Mouse (Mus musculus) layer of hippocampus, adult 11-12 months (tissue): ENCODE measurements around the gene Ext2.

ENCODE experiments used
- DNase-seq: peaks from one replicate; pipeline ENCODE4 v3.0.0; 2022; ENCODE audit warnings: low spot score

Gene Ext2

DNA sequence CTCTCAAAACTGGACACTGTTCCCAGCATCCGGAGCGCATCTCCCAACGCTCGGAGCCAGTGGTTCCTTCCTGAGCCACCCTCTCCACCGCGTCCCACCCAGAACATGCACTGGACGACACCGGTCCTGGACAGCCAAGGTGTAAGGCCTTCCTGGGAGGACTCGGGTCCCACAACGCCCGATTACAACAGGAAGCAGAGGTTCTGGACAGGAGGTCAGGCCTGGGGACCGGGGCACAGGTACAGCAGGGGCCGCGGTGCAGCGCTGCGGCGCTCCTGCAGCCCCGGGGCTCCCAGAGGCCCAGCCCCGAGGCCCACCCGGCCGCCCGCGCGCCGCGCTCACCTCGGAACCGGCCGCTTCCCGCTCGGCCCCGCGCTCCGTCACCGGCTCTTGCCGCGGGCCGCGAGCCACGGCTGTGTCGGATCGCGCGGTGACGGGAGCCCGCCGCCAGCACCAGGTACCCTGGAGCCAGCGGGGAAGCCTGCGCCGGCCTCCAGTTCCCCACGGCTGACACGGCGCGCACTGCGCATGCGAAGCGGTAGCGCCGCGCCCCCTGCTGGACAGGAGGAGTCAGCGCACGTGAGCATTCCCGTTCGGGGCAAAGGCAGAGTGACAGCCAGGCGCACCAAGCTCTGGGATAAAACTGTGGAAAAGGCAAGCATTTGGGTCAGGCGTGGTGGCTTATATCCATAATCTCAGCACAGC, at the start of gene Ext2:
Gene Ext2, minus strand, starts transcription at position 524 of the 705 bp plus-strand sequence.
- DNase-seq = peak; percentile 84

DNA sequence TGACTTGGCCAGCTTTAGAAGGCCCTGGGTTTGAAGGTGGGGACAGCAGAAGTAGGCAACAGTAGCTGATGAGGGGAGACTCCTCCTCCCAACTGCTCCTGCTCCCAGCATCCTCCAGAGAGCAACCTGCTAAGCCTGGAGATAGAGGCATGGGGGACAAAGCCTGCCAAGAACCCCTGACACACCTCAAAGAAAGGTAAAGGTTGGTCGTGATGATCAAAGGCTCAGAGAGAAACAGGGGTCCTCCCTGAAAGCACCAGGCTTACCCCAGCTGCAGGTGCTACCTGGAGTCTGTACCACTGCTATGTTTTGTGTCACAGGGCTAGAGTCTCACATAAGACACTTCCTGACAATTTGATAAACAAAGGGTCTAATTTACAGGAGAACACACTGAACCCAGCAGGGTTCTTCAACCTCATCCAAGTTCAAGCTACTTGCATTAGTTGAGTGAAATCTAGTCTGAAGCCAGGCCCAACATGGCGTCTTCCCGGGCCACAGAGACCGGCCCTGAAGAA, 49.1 kb upstream of the Ext2 start:
- DNase-seq = no peak

DNA sequence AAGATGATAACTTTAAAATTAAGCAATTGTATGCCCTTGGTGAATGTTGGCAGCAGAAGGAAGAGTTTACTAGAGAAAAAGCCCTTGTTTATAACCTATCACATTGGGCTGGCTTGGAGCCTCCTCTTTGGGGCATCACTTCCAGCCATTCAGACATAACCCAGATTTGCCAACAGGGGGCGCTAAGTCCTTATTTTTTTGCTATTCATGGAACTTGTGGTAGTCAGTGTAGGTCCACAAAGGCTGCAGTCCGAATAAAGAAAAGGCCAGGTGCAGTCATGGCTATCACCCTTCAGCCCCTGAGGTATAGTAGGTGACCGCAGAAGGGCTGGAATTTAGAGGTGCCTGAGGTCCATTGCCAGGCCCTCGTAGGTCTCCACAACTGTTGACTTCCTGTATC, 48.5 kb upstream of the Ext2 start:
- DNase-seq = peak; percentile 85

DNA sequence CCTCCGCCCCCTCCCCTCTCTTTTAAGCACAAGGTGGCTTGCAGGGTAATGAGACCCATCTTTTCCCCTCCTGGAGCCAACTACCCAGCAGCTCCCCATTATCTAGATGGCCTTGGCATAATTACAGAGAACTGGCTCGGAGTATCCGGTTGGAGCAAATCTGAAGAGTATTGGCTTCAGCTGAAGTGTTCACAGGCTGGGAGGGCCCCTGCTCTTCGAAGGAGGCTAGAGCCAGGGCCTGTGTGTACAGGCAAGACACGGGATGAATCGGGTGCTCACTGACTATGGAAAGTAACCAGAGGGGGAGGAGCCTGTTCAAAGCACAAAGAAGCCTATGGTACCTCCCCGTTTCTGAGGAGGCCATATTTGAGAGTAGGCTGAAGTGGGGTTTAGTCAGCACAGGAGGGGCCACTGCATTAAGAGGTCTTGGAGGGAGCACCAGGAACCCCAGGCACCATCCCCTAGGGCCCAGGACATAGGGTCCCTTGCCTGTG, 46.8 kb upstream of the Ext2 start, which contains the start of gene Accsl:
Gene Accsl, minus strand, starts transcription at position 51 of the 494 bp plus-strand sequence.
- no peak for DNase-seq

DNA sequence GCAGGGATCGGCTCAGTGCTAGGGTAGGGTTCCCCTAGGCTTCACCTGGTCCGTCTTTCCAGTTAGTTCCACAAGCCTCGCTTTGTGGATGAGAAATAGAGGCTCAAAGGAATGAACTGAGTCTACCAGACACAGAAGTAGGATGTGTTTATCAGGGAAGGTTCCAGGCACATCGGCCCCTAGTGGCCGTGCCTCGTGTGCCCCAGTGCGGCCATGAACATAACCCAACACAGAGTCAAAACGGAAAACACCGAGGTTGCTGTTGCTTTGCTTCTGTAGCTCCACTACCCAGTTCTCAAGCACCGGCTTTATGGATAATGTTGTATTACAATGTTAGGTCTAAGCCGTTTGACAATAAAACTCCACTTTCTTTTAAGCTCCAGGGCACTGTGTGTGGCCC, 46.2 kb upstream of the Ext2 start:
- DNase-seq = no peak

DNA sequence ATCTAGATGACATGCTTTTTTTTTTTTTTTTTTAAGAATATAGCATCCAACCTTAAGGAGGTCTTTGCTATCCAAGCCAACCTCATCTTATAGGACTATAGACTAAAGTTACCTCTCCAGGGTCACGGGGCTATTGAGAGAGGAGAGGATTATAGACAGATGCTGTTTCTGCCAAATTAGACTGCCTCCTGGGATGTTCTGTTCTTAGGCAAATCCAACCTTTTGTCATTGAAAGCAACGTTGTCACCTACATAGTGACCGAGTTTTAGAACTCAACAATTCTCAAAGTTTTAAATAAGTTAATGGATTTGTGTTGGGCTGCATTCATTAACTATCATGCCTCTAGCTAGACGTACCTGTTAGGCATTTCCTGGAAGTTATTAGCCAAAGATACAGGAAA, 40.9 kb upstream of the Ext2 start:
- DNase-seq = no peak

DNA sequence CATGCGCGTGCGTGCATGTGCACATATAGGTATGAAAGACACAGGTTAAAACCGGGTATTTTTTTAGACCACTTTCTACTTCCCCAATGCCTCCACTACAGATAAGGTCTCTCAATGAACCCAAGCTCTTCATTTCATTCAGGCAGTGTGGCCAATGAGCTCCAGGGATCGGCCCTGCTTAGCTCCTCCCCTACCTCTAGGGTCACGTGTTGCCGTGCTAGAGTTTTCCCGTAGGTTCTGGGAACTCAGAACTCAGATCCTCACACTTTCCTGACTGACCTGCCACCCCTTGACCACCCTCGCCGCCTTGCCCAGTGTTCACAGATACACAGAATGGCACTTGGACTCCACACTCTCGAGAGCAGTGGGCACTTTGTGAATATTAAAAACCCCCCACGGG, 36.5 kb upstream of the Ext2 start:
- no peak for DNase-seq

DNA sequence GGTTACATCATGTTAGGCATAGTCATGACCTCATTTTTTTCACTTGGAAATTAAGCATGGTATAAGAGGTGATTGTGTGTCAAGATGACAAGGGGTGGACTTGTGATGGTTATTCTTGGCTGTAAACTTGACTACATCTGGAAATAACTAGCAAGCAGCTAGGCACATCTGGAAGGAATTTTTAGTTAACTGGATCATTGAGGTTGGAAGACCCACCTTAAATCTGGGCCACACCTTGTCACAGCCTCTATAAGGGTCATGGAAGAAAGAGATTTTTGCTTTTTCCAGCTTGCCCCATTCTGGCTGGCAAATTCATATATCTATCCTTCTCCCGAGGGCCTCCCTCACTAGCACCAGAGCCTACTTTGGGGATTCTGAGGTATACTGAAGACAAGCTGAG, 28.9 kb upstream of the Ext2 start:
- DNase-seq = no peak

DNA sequence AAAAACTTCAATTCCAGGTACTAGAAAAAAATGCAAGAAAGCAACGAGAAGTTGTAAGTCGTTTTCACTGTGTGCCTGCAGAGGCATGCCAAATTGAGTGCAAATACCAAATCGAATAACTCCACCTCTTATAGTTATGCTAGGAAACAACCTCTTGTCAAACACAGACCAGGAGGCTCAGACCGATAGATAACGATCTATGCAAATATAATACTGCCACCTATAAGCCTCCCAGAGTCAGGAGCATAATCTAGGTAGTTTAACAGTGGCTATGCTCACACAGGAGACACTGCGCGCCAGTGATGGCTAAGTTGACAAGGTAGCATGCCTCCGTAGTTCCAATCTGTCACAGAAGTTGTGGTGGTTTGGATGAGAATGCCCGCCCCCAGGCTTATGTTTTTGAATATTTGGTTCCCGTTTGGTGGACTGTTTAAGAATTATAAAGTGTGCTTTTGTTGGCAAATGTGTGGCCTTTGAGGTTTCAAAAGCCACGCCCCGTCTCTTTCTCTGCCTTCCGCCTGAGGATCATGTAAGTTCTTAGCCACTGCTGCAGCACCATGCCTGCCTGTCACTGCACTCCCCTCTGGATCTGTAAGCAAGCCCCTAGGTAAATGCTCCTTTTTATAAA, 28.1 kb upstream of the Ext2 start:
- DNase-seq = no peak

DNA sequence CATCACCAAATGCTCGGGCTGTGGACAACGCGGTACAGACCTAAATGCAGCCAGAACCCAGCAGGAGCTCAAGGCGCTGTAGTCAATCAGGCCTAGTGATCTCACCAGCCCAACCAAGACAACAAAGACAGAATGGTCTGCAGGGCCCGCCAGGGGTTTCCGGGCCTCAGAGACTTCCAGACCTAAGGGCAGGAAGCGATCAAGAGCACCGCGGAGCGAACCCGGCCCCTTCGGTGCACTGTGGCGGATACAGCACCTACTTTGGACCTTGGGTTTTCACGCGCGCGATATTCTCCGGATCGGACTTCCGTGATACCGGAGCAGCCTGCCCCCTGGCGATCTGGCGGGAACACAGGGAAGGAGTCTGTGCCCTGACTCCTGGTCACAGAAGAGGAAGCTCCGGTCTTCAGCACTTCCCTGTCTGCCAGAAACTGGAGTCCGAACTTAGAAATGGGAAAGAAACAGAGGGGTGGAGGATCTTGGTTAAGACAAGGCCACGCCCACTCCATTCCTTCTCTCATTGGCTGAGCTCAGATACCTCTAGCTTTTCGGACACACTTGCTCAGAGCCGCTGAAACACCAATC, 27.2 kb upstream of the Ext2 start, which contains the start of gene Accs:
Gene Accs, minus strand, starts transcription at position 439 of the 585 bp plus-strand sequence.
- peak; percentile 67 for DNase-seq

DNA sequence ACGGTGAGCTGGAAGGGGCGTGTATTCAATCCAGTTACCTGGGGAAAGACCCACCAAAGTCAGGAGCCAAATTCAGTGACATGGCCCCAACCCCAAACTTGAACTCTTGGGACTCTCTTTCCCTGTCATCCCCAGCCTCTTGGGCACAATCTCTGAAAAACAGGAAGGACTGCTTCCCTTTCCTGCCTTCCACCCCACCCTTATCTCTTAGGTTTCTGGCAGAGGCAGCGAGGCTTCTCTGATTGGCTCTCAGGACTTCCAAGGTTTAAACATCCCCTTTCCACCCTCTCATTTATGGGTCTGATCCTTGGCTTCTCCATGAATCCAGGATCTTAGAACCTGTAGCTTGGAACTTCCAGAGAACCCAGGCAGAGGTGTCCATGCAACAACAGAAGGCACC, 19.0 kb upstream of the Ext2 start:
- no peak for DNase-seq

DNA sequence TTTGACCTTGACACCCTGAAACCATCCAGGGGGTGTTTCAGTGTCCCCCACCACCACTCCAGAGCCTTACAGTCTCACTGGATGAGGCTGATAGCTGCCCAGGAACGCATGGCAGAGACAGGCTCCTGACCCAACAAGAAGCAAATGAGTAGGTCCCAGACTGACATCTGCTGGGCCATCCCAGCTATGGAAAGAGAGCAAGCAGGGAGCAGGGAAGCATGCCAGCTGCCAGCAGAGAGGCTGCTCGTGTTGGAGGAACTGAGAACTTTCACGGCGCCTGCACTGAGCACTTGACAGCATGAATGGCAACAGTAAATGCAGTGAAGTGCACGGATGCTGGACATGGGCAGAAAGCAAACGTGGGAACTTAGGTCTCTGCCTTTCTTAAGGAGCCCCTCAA, 17.7 kb upstream of the Ext2 start:
- no peak for DNase-seq

DNA sequence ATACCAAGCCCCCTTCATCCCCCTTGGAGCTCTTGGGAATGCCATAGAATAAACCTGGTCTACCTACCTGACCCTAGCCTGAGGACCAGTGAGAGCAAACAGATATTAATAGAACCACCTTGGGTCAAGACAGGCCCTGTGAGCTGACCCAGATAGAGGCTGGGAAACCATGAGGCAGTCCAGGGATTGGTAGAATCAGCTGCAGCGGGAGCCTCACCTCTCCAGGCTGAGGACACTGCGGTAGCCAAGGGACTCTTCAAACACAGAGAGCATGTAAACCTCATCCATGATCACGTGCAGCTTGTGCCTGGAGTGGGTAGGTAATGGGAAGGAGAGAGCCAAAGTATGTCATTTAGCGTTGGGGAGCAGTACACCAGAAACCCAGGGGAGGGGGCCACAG, 16.6 kb upstream of the Ext2 start:
- DNase-seq = no peak

DNA sequence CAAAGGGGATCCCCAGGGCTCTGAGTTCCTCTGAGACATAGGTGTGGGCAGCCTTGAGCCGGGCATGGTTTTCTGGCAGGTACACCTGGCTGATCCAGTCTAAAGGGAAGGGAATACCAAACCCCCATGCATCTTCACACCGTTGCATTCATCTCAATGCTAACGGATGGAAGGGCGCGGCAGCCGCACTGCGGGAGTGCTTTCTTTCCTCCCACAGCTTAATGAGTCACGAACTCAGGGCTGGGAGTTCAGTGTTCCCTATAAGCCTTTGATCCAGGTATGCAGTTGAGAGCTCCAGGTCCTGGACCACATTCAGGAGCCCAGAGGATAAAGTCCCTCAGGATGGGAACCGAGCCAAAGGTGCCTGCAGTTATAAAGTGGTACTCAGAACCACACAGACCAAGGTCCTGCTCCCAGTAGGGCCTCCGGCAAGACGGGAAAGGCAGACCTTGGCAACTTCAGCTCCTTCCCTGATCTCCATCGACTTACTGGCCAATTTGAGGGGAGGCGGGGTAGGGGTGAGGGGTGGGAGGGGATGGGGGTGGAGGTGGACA, 13.9 kb upstream of the Ext2 start:
- DNase-seq = no peak

DNA sequence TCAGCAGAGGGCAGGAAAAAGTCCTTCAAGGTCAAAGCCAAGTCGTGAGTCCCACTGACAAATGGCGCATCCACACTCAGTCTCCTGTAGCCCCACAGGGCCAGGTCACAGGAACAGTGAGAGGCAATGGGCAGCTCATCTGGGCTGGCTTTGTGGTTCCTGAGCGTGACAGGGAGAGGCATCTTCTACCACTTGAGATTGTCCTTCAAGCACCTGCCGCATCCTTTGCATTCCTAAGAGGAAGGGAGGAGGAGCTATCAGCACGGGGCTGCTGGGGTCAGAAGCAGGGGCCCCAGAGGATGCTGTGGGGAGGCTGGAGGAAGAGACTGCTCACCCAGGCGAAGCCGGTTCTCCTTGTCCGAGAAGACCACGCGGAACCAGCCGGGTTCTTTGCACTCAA, 13.2 kb upstream of the Ext2 start:
- DNase-seq = no peak

DNA sequence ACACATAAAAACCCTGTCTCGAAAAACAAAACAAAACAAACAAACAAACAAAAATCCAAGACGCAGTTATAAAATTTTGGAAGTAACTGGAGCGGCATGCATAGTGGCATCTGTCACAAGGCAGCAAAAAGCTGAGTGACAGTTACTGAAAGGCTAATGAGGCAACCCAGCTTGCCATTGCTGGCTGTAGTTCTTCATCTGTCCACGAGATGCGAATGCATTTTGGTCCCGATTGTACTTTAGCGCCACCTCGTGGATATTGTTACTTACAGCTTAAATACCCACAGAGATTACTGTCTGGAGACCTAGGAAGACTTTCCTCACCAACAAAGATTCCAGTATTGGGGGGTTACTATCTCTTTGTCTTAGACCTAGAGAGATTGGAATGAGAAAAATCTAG, 1.2 kb upstream of the Ext2 start:
- DNase-seq = peak; percentile 83

DNA sequence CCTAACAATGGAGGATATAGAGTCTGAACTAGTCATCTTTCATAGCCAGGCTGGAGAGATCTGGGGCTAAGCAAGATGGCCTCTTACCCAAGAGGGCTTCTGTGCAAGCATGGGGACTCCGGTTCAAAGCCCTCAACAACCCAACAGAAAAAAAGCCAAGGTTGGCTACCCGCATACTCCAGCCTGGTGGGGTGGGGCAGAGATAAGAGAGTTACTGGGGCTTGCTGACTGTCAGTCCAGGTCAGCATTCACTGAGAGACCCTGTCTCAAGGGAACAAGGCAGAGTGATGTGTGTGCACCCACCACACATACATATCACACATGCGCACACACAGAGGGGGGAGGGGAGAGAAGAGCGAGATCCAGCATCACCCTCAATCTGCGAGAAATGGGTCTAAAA, 4.6 kb downstream of the Ext2 start:
- no peak for DNase-seq

DNA sequence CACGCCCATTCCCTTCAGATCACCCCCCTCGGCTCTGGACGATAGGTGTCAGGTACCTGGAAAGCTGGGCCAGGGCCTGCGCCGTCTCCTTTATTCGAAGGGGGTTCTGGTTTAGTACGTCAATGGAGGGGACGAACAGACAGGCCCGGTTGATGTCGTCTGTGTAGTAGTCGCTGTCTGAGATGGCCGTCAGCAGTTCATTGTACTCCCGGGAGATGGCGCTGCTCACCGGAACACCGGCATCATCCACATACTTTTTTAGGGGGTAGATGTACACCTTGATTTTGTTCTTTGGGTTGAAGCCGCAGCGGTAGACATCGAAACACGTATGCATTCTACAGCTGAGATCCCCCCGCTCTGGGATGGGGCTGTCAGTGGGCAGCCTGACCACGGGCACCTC, 9.0 kb downstream of the Ext2 start:
- DNase-seq = no peak

DNA sequence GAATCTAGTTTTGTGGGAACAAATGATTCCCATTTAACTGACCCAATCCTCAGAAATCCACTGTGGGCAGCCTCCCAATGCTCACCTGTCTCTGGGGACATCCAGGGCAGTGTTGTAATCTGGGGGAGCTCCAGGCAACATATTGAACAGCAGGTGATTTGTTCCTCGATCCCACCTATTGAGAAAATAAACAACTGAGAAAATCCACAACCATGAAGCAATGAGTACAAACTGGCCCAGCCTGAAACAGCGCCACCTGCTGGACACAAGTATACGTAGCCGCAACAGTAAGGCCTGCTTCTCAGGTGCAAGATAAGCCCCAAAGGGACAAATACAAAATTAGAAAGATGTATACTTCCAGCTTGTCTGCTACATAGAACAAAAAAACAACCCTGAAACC, 10.6 kb downstream of the Ext2 start:
- DNase-seq = peak; percentile 48

DNA sequence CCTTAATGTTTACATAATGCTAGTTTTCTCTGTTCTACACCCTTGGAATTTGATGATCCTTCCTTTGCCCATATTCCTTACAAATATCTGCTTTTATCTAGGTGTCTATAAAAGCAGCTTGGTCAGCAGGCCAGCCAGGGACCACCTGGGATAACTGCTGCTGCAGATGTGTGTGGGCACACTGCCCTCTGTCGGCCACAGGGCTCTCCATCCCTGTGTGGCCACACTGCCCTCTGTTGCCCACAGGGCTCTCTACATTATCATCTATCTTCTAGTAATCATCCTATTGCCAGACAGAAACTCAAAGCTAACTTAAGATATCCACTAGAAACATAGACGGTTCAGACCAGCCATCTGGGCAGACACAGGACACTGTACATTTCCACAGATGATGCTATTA, 12.4 kb downstream of the Ext2 start:
- DNase-seq = no peak

DNA sequence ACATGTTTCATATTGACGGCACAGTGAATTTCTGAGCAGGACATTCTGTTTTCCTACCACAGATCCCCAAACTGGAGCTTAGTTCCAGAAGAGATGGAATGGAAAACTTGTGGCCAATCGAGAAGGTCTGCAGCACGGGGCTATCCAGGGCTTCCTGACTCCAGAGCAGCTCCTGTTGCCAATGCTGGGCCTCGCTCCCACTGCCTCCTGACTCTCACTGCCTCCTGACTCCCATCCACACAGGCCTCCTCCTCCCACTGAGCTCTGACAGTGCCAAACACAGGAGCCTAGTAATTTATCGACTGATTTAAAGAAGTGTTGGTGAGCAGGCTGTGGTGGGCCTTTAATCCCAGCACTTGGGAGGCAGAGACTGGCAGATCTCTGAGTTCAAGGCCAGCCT, 14.3 kb downstream of the Ext2 start:
- DNase-seq = no peak

DNA sequence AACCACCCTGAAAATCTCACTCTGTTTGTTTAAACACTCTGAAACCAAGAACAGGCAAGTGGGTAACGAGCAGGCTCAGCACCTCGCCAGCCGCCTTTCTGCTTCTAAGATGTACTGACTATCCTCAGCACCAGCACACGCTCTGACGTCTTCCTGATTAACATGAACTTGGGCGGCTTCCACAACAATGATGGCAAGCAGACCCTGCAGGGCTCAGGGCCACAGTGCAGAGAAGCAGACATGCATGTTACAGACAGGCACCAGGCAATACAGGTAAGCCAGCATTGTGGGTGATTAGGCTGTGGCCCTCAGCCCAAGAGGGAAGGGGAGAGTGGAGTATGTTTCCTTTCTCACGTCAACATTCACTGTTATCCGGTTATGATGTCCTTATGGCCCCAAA, 14.9 kb downstream of the Ext2 start:
- no peak for DNase-seq
